Mouse (Mus musculus): ENCODE data around the gene Smim27. TPM values are rescaled to one million over a fixed set of nuclear protein-coding genes. Genes with fewer than 3 reads are reported as not detected.

Gene Smim27
- polyA plus RNA-seq, 2 experiments: 3.2 to 20.6 TPM

DNA sequence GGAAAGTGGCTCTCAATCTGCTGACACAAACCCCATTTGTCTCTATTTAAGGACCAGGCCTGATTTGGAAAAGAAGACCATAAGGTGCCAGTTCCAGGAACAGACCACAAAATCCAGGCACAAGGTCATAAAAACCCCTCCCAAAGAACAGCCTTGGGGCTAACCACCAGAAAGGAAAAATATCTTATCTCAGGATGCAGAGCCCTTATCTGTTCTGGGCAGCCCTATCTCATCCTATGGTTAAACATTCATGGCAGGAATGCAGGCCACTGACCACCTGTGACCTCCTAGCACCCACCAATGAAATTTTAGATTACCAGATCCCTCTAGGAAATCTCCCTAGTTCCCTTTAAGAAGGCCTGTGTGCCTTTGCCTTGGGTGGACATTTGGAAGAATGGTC, 40.3 kb downstream of the Smim27 start:
- Histone ChIP-seq H3K4me3 (ENCODE audit: insufficient read depth in 1 of 2, low read depth in 2 of 2, low read length in 2 of 2) (no peak overlapping the region), H3K27ac (no peak overlapping the region), H3K9ac (replicated peaks) (no peak overlapping the region), H3K36me3 (replicated peaks; ENCODE audit: control insufficient read depth, insufficient read depth, low read depth) (no peaks in the 10 kb centered on the region), H3K4me2 (ENCODE audit: low read depth) (no peak overlapping the region), H3K9me3 (ENCODE audit: control insufficient read depth, low read length) (no peaks in the 10 kb centered on the region), H3K4me1 (replicated peaks; ENCODE audit: control insufficient read depth in 2 of 2, insufficient read depth in 2 of 2, low read length in 1 of 2) (peaks cover 0 to 11% of the 10 kb centered on the region in 2 experiments; a peak in 1 of 4 replicates), H3K27me3 (ENCODE audit: control insufficient read depth, insufficient read depth, low read length) (no peaks in the 10 kb centered on the region)
- TF ChIP-seq CTCF (IDR thresholded peaks at IDR 0.05; ENCODE audit: low read depth) (no peak), EP300 (IDR thresholded peaks at IDR 0.05; ENCODE audit: low read depth) (no peak)
- ATAC-seq (ENCODE audit: insufficient read depth) (no peak), DNase-seq (ENCODE audit: low read depth in 3 of 3, low spot score in 3 of 3) (no peak)

DNA sequence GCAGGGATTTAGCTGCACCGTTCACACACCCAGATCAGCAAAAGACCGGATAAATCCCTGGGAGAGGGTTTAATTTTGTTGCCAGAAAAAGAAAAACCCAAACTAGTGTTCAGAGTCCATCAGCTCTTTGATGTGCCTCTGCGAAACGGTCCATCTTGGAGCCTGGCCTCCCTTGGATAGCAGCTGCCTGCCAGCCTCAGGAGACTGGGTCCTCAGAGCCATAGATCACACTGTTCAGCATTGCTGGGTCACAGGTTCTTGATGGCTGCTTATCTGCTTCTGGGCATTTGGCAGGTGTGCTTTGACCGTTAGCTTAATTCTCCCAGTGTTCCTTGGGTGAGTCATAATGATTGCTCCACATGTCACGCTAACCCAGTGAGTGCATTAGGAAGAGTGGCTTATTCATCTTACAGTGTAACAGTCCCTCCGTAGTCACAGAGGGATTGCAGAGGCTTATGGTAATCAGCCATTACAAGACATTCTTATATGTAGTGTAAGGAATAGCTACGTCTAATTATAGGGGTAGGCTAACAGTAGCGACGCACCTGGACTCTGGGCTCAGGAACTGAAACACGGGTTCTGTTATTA, 41.5 kb downstream of the Smim27 start:
- 78% methylated on average over 11 of the region's 11 CpGs for WGBS (ENCODE audit: insufficient replicate concordance)
- DNase-seq (ENCODE audit: low read depth in 3 of 3, low spot score in 3 of 3) (no peak), ATAC-seq (ENCODE audit: insufficient read depth) (no peak)
- Histone ChIP-seq H3K4me2 (ENCODE audit: low read depth) (no peak overlapping the region), H3K27ac (no peak overlapping the region), H3K4me1 (replicated peaks; ENCODE audit: control insufficient read depth in 2 of 2, insufficient read depth in 2 of 2, low read length in 1 of 2) (peaks cover 0 to 11% of the 10 kb centered on the region in 2 experiments; a peak in 1 of 4 replicates), H3K9me3 (ENCODE audit: control insufficient read depth, low read length) (no peaks in the 10 kb centered on the region), H3K36me3 (replicated peaks; ENCODE audit: control insufficient read depth, insufficient read depth, low read depth) (no peaks in the 10 kb centered on the region), H3K9ac (replicated peaks) (no peak overlapping the region), H3K4me3 (ENCODE audit: insufficient read depth in 1 of 2, low read depth in 2 of 2, low read length in 2 of 2) (no peak overlapping the region), H3K27me3 (ENCODE audit: control insufficient read depth, insufficient read depth, low read length) (no peaks in the 10 kb centered on the region)
- no peak for TF ChIP-seq CTCF (IDR thresholded peaks at IDR 0.05; ENCODE audit: low read depth)
- no peak for TF ChIP-seq EP300 (IDR thresholded peaks at IDR 0.05; ENCODE audit: low read depth)

DNA sequence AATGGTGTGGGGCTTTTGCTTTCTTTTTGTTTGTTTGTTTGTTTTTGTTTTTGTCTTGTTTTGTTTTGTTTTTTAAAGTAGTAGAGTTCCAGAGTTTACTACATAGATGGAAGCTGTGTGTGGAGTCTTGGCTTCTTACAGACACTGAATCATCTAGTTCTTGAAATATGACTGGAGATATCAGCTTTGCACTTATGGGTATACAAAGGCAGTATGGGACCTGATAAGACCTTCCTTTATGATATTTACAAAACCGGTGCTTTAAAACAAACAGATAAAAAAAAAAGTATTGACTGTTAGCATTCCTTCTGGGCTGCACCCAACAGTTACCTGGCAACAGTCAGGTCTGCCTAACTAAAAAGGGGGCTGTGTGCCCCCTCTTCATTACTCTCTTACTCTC, 42.8 kb downstream of the Smim27 start:
- H3K4me1 ChIP-seq (replicated peaks; ENCODE audit: control insufficient read depth in 2 of 2, insufficient read depth in 2 of 2, low read length in 1 of 2): peaks cover 0 to 11% of the 10 kb centered on the region in 2 experiments; a peak in 1 of 4 replicates
- no peaks in the 10 kb centered on the region for H3K27me3 ChIP-seq (ENCODE audit: control insufficient read depth, insufficient read depth, low read length)
- H3K36me3 ChIP-seq (replicated peaks; ENCODE audit: control insufficient read depth, insufficient read depth, low read depth): no peaks in the 10 kb centered on the region
- no peak overlapping the region for H3K27ac ChIP-seq
- DNase-seq (ENCODE audit: low read depth in 3 of 3, low spot score in 3 of 3) (no peak), ATAC-seq (ENCODE audit: insufficient read depth) (peak; percentile 50; the same call in 1 of the 2 replicates)
- H3K9me3 ChIP-seq (ENCODE audit: control insufficient read depth, low read length): no peaks in the 10 kb centered on the region
- WGBS (ENCODE audit: insufficient replicate concordance): 14% methylated on average over 1 of the region's 1 CpGs
- H3K9ac ChIP-seq (replicated peaks): no peak overlapping the region
- no peak overlapping the region for H3K4me2 ChIP-seq (ENCODE audit: low read depth)
- H3K4me3 ChIP-seq (ENCODE audit: insufficient read depth in 1 of 2, low read depth in 2 of 2, low read length in 2 of 2): no peak overlapping the region
- TF ChIP-seq EP300 (IDR thresholded peaks at IDR 0.05; ENCODE audit: low read depth) (peak; percentile 34; the same call in 1 of the 2 replicates), CTCF (IDR thresholded peaks at IDR 0.05; ENCODE audit: low read depth) (no peak)

DNA sequence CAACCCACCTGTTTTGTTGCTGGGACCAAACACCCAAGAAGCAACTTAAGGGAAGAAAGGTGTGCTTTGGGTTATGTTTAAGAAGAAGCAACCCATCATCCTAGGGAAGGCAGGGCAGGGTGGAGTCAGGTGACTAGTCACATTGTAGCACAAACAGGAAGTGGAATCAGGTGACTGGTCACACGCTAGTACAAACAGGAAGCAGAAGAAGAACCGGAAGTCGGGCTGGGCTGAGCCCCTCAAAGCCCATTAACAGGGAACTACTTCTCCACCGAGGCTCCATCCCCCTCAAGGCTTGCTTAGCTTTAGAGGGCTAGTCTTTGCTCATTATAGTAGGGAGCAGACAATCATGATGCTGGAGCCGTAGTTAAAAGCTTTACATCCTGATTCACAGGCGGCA, 43.6 kb downstream of the Smim27 start:
- ATAC-seq (ENCODE audit: insufficient read depth): no peak
- TF ChIP-seq EP300 (IDR thresholded peaks at IDR 0.05; ENCODE audit: low read depth) (no peak), CTCF (IDR thresholded peaks at IDR 0.05; ENCODE audit: low read depth) (no peak)
- peaks cover 0 to 11% of the 10 kb centered on the region in 2 experiments; a peak in 1 of 4 replicates for H3K4me1 ChIP-seq (replicated peaks; ENCODE audit: control insufficient read depth in 2 of 2, insufficient read depth in 2 of 2, low read length in 1 of 2)
- H3K27ac ChIP-seq: no peak overlapping the region
- H3K4me2 ChIP-seq (ENCODE audit: low read depth): no peak overlapping the region
- no peaks in the 10 kb centered on the region for H3K9me3 ChIP-seq (ENCODE audit: control insufficient read depth, low read length)
- no peak overlapping the region for H3K4me3 ChIP-seq (ENCODE audit: insufficient read depth in 1 of 2, low read depth in 2 of 2, low read length in 2 of 2)
- no peaks in the 10 kb centered on the region for H3K27me3 ChIP-seq (ENCODE audit: control insufficient read depth, insufficient read depth, low read length)
- WGBS (ENCODE audit: insufficient replicate concordance): 38% methylated on average over 6 of the region's 6 CpGs
- H3K36me3 ChIP-seq (replicated peaks; ENCODE audit: control insufficient read depth, insufficient read depth, low read depth): no peaks in the 10 kb centered on the region
- no peak overlapping the region for H3K9ac ChIP-seq (replicated peaks)
- DNase-seq (ENCODE audit: low read depth in 3 of 3, low spot score in 3 of 3): no peak

DNA sequence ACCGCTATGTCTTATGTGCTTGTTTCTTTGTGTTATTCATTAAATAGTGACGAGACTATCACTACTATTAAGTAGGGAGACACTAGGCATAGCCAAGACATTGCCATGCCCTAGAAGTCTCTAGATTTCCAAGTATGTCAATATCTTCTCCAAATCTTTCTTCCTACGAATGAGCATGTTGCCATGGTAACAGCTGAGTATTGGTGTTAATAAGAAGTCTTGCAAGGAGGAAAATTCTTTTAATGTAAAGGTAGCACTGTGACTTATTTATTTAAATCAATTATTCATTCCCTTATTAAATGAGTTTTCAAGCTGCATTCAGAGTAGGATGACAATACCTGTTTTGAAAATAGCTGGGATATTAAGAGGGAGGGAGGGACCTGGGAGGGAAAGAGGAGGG, 48.0 kb downstream of the Smim27 start:
- Histone ChIP-seq H3K4me3 (ENCODE audit: insufficient read depth in 1 of 2, low read depth in 2 of 2, low read length in 2 of 2) (no peak overlapping the region), H3K27me3 (ENCODE audit: control insufficient read depth, insufficient read depth, low read length) (no peaks in the 10 kb centered on the region), H3K9me3 (ENCODE audit: control insufficient read depth, low read length) (no peaks in the 10 kb centered on the region), H3K4me2 (ENCODE audit: low read depth) (no peak overlapping the region), H3K9ac (replicated peaks) (no peak overlapping the region), H3K4me1 (replicated peaks; ENCODE audit: control insufficient read depth in 2 of 2, insufficient read depth in 2 of 2, low read length in 1 of 2) (peaks cover 0 to 6% of the 10 kb centered on the region in 2 experiments; a peak in 1 of 4 replicates), H3K27ac (no peak overlapping the region), H3K36me3 (replicated peaks; ENCODE audit: control insufficient read depth, insufficient read depth, low read depth) (no peaks in the 10 kb centered on the region)
- DNase-seq (ENCODE audit: low read depth in 3 of 3, low spot score in 3 of 3) (no peak), ATAC-seq (ENCODE audit: insufficient read depth) (no peak)
- WGBS (ENCODE audit: insufficient replicate concordance): 59% methylated on average over 3 of the region's 3 CpGs
- TF ChIP-seq EP300 (IDR thresholded peaks at IDR 0.05; ENCODE audit: low read depth): no peak

Other genes with a start within 250 kb of the Smim27 start
- gene Aco1, start 126.5 kb upstream of the Smim27 start, polyA plus RNA-seq (2012; rRNA removed): 14.5 and 16.0 TPM in 2 replicates
- gene Aco1, start 126.5 kb upstream of the Smim27 start, polyA plus RNA-seq (2014; fragmentation: Nextera tagmentation; extraction: Ambion mirVana): 21.0 and 23.9 TPM in 2 replicates
- gene Ddx58, start 29.8 kb upstream of the Smim27 start, polyA plus RNA-seq (2012; rRNA removed): 1.8 and 3.1 TPM in 2 replicates
- 2.4 and 2.5 TPM in 2 replicates for gene Ddx58, start 29.8 kb upstream of the Smim27 start, polyA plus RNA-seq (2014; fragmentation: Nextera tagmentation; extraction: Ambion mirVana)
- gene Topors, start 271 bp downstream of the Smim27 start, polyA plus RNA-seq (2012; rRNA removed): 4.0 and 7.0 TPM in 2 replicates
- 11.7 and 13.1 TPM in 2 replicates for gene Topors, start 271 bp downstream of the Smim27 start, polyA plus RNA-seq (2014; fragmentation: Nextera tagmentation; extraction: Ambion mirVana)
- 56.4 and 62.1 TPM in 2 replicates for gene Ndufb6, start 9.8 kb downstream of the Smim27 start, polyA plus RNA-seq (2012; rRNA removed)
- gene Ndufb6, start 9.8 kb downstream of the Smim27 start, polyA plus RNA-seq (2014; fragmentation: Nextera tagmentation; extraction: Ambion mirVana): 161 TPM in 2 replicates
- gene Tmem215, start 202.6 kb downstream of the Smim27 start, polyA plus RNA-seq (2012; rRNA removed): 0.03 TPM in 1 of 2 replicates, not detected in the other
- gene Tmem215, start 202.6 kb downstream of the Smim27 start, polyA plus RNA-seq (2014; fragmentation: Nextera tagmentation; extraction: Ambion mirVana): not detected in 2 replicates

Data from liver, embryonic 14.5 days (tissue).